Mouse (Mus musculus) embryo, embryonic 9.5 days (tissue): ENCODE measurements around the gene Slc16a5.
"Not testable (repeated sequence)": the region's sequence is repeated elsewhere in the genome, so short reads cannot be mapped to it uniquely, and the experiment has no call there.

Source experiments
- DNase-seq: peaks from one replicate; pipeline ENCODE4 v3.0.0-alpha.2; 2017; ENCODE audit errors: extremely low spot score

Slc16a5 gene

GRCm38 (mm10) chr11:115447321-115447885, 14.9 kb upstream of the Slc16a5 start:
- no peak for DNase-seq

GRCm38 (mm10) chr11:115448075-115448474, 14.2 kb upstream of the Slc16a5 start:
- no peak for DNase-seq

GRCm38 (mm10) chr11:115448998-115449397, 13.3 kb upstream of the Slc16a5 start:
- DNase-seq, result no peak

- no peak for DNase-seq
Observed at GRCm38 (mm10) chr11:115450176-115450575, 12.1 kb upstream of the Slc16a5 start.

GRCm38 (mm10) chr11:115451781-115452241, 10.5 kb upstream of the Slc16a5 start:
- DNase-seq, result no peak

GRCm38 (mm10) chr11:115452281-115452860, 9.9 kb upstream of the Slc16a5 start:
- DNase-seq, result no peak

GRCm38 (mm10) chr11:115453306-115453705, 9.0 kb upstream of the Slc16a5 start:
- DNase-seq, result no peak

- DNase-seq, result not testable (repeated sequence)
Observed at GRCm38 (mm10) chr11:115454822-115455221, 7.5 kb upstream of the Slc16a5 start.

- no peak for DNase-seq
Observed at GRCm38 (mm10) chr11:115455619-115456018, 6.7 kb upstream of the Slc16a5 start.

GRCm38 (mm10) chr11:115456182-115456581, 6.1 kb upstream of the Slc16a5 start:
- DNase-seq, result no peak

- DNase-seq, result no peak
Observed at GRCm38 (mm10) chr11:115457405-115457804, 4.9 kb upstream of the Slc16a5 start.

GRCm38 (mm10) chr11:115460976-115461375, 1.3 kb upstream of the Slc16a5 start:
- DNase-seq, result no peak

GRCm38 (mm10) chr11:115461846-115462242, 430 bp upstream of the Slc16a5 start:
- no peak for DNase-seq

- no peak for DNase-seq
Observed at GRCm38 (mm10) chr11:115463397-115463796, 1.1 kb downstream of the Slc16a5 start.

GRCm38 (mm10) chr11:115464851-115465250, 2.6 kb downstream of the Slc16a5 start:
- no peak for DNase-seq

- peak; percentile 74 for DNase-seq
Observed at GRCm38 (mm10) chr11:115467217-115467618, 4.9 kb downstream of the Slc16a5 start.

GRCm38 (mm10) chr11:115472183-115472582, 9.9 kb downstream of the Slc16a5 start:
- no peak for DNase-seq

GRCm38 (mm10) chr11:115473626-115474275, 11.5 kb downstream of the Slc16a5 start:
- peak; percentile 92 for DNase-seq

GRCm38 (mm10) chr11:115475025-115475757, 12.9 kb downstream of the Slc16a5 start, which contains the start of gene Armc7:
Gene Armc7, plus strand, starts transcription at chr11:115475667.
- peak; percentile 95 for DNase-seq

- DNase-seq, result no peak
Observed at GRCm38 (mm10) chr11:115475758-115476237, 13.5 kb downstream of the Slc16a5 start.

- DNase-seq, result not testable (repeated sequence)
Observed at GRCm38 (mm10) chr11:115476630-115477029, 14.4 kb downstream of the Slc16a5 start.

- DNase-seq, result not testable (repeated sequence)
Observed at GRCm38 (mm10) chr11:115477388-115477787, 15.1 kb downstream of the Slc16a5 start.
